Mouse (Mus musculus): Measurements from ENCODE around the gene Safb.
"Not testable (repeated sequence)": the region's sequence is repeated elsewhere in the genome, so short reads cannot be mapped to it uniquely, and the experiment has no call there.

GRCm38 (mm10) chr17:56613893-56614292 is 29.3 kb downstream of the Safb start:
- TF ChIP-seq CTCF, EP300 (IDR thresholded peaks at IDR 0.05; ENCODE audit: low read depth): not testable (repeated sequence)

All from liver, embryonic 14.5 days (tissue).